Mouse (Mus musculus) erythroblast, embryonic 14.5 days (primary cell): ENCODE results near the gene Gnb3. TPM values are rescaled to one million over a fixed set of nuclear protein-coding genes. Genes with fewer than 3 reads are reported as not detected.

Source experiments
- H3K27me3 ChIP-seq: 2 replicates; pipeline ENCODE4 v1.6.1; 2012; ENCODE audit warnings: inconsistent platforms; ENCODE audit not compliant: control insufficient read depth
- H3K36me3 ChIP-seq: 2 replicates; pipeline ENCODE4 v1.6.1; 2012; ENCODE audit warnings: mild to moderate bottlenecking, inconsistent platforms; ENCODE audit not compliant: control insufficient read depth
- H3K4me1 ChIP-seq: 2 replicates; pipeline ENCODE4 v1.6.1; 2012; ENCODE audit warnings: inconsistent platforms; ENCODE audit not compliant: control insufficient read depth
- H3K4me3 ChIP-seq: replicated peaks from 2 replicates; pipeline ENCODE3; 2012; ENCODE audit warnings: moderate library complexity, mild to moderate bottlenecking, inconsistent platforms
- H3K9me3 ChIP-seq: 2 replicates; pipeline ENCODE4 v1.6.1; 2012; ENCODE audit warnings: low read length, inconsistent platforms, mixed read lengths; ENCODE audit not compliant: control insufficient read depth
- GATA1 ChIP-seq: IDR thresholded peaks from 2 replicates; pipeline ENCODE4 v1.6.1; 2012; ENCODE audit warnings: low read length, inconsistent platforms, mixed read lengths
- TAL1 ChIP-seq: IDR thresholded peaks from 3 replicates; pipeline ENCODE4 v1.6.1; 2012; ENCODE audit warnings: low read length, inconsistent platforms, mixed read lengths
- polyA plus RNA-seq: library from polyadenylated mRNA; stranded (reverse); fragments of >175 nt; gene quantifications from 2 replicates; pipeline ENCODE4 v1.2.3, GENCODE M21; 2012

The Gnb3 gene
- polyA plus RNA-seq, 1 experiment = not detected

DNA sequence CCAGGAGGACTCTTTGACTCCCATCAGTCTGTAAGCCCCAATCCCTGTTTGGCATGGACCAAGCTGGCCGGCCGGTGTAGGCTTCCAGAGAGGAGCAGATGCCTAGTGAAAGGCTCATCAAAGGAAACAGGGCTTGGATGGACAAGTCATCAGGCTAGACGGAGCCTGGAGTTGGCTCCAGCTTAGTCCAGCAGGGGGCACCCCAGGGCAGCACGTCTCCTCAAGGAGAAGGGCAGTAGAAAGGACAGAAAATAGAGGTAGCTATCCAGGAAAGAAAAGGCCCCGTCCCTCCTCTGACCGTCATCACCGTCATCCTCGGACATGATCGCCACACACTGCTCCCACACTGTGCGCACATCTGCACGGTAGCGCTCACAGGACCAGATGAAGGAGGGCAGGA is 19.6 kb upstream of the Gnb3 start:
- peaks cover 7% of the 10 kb centered on the region for H3K4me1 ChIP-seq
- no peaks in the 10 kb centered on the region; the same call in 1 of the 2 replicates for H3K9me3 ChIP-seq
- H3K27me3 ChIP-seq = peaks cover 96% of the 10 kb centered on the region
- no peak for TF ChIP-seq TAL1
- TF ChIP-seq GATA1 = no peak
- no peaks in the 10 kb centered on the region for H3K36me3 ChIP-seq
- H3K4me3 ChIP-seq = no peak overlapping the region

GRCm38 (mm10) chr6:124858561-124859318 is 18.7 kb upstream of the Gnb3 start:
- Histone ChIP-seq H3K27me3 (peaks cover 92% of the 10 kb centered on the region), H3K4me3 (no peak overlapping the region), H3K36me3 (no peaks in the 10 kb centered on the region), H3K4me1 (peaks cover 5% of the 10 kb centered on the region), H3K9me3 (no peaks in the 10 kb centered on the region; the same call in 1 of the 2 replicates)
- TF ChIP-seq GATA1 (no peak), TAL1 (no peak)

GRCm38 (mm10) chr6:124857840-124858530 is 17.9 kb upstream of the Gnb3 start:
- H3K27me3 ChIP-seq = peaks cover 85% of the 10 kb centered on the region
- TF ChIP-seq GATA1 (no peak), TAL1 (no peak)

GRCm38 (mm10) chr6:124856916-124857839 is 17.1 kb upstream of the Gnb3 start, which contains the start of gene P3h3:
P3h3 (minus strand) TSS chr6:124857752.
- Histone ChIP-seq H3K9me3 (no peaks in the 10 kb centered on the region; the same call in 1 of the 2 replicates), H3K4me3 (peak within 1 kb of the TSS; percentile 38), H3K27me3 (peaks cover 77% of the 10 kb centered on the region), H3K4me1 (peaks cover 5% of the 10 kb centered on the region), H3K36me3 (no peaks in the 10 kb centered on the region)
- no peak for TF ChIP-seq GATA1
- no peak for TF ChIP-seq TAL1

More at GRCm38 (mm10) chr6:124857840-124858530, 17.9 kb upstream of the Gnb3 start:
- Histone ChIP-seq H3K4me3 (no peak overlapping the region), H3K4me1 (peaks cover 5% of the 10 kb centered on the region), H3K36me3 (no peaks in the 10 kb centered on the region), H3K9me3 (no peaks in the 10 kb centered on the region; the same call in 1 of the 2 replicates)

- TF ChIP-seq TAL1 (no peak), GATA1 (no peak)
- no peak overlapping the region for H3K4me3 ChIP-seq
- H3K36me3 ChIP-seq = no peaks in the 10 kb centered on the region
- H3K27me3 ChIP-seq = peaks cover 68% of the 10 kb centered on the region
- H3K4me1 ChIP-seq = peaks cover 5% of the 10 kb centered on the region
- no peaks in the 10 kb centered on the region; the same call in 1 of the 2 replicates for H3K9me3 ChIP-seq
Observed at GRCm38 (mm10) chr6:124856321-124856720, 16.2 kb upstream of the Gnb3 start.

GRCm38 (mm10) chr6:124854647-124855046 is 14.6 kb upstream of the Gnb3 start:
- H3K27me3 ChIP-seq = peaks cover 56% of the 10 kb centered on the region
- H3K4me1 ChIP-seq = peaks cover 5% of the 10 kb centered on the region
- no peak overlapping the region for H3K4me3 ChIP-seq
- H3K9me3 ChIP-seq = no peaks in the 10 kb centered on the region; the same call in 1 of the 2 replicates
- no peaks in the 10 kb centered on the region for H3K36me3 ChIP-seq
- no peak for TF ChIP-seq TAL1
- no peak for TF ChIP-seq GATA1

DNA sequence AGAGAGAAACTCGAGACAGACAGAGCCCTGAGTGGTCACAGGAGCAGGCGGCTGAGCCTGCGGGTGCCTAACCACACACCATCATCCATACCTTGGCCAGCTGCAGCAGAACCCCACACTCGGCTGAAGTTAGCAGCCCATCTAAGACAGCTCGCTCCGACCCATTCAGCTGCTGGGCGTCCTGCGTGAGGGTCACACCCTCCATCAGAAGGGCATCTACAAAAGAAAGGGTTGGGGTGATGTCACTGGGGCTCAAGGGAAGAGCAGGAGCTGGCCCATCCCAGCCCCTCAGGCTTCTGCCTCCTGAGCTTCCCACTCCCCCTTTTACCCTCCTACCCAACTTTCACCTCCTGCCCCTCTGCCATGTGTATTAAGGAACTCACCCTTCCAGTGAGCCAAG is 10.5 kb upstream of the Gnb3 start:
- H3K36me3 ChIP-seq = no peaks in the 10 kb centered on the region
- no peaks in the 10 kb centered on the region for H3K9me3 ChIP-seq
- no peak overlapping the region for H3K4me3 ChIP-seq
- no peak for TF ChIP-seq GATA1
- TF ChIP-seq TAL1 = no peak
- H3K27me3 ChIP-seq = peaks cover 29% of the 10 kb centered on the region
- H3K4me1 ChIP-seq = peaks cover 2% of the 10 kb centered on the region; the same call in 1 of the 2 replicates

GRCm38 (mm10) chr6:124847305-124847704 is 7.2 kb upstream of the Gnb3 start:
- Histone ChIP-seq H3K4me1 (peaks cover 2% of the 10 kb centered on the region; the same call in 1 of the 2 replicates), H3K36me3 (no peaks in the 10 kb centered on the region), H3K27me3 (peaks cover 17% of the 10 kb centered on the region), H3K4me3 (no peak overlapping the region), H3K9me3 (no peaks in the 10 kb centered on the region)
- no peak for TF ChIP-seq GATA1
- TF ChIP-seq TAL1 = no peak
